Mouse (Mus musculus): ENCODE data around the gene Nrxn1.

Gene Nrxn1

DNA sequence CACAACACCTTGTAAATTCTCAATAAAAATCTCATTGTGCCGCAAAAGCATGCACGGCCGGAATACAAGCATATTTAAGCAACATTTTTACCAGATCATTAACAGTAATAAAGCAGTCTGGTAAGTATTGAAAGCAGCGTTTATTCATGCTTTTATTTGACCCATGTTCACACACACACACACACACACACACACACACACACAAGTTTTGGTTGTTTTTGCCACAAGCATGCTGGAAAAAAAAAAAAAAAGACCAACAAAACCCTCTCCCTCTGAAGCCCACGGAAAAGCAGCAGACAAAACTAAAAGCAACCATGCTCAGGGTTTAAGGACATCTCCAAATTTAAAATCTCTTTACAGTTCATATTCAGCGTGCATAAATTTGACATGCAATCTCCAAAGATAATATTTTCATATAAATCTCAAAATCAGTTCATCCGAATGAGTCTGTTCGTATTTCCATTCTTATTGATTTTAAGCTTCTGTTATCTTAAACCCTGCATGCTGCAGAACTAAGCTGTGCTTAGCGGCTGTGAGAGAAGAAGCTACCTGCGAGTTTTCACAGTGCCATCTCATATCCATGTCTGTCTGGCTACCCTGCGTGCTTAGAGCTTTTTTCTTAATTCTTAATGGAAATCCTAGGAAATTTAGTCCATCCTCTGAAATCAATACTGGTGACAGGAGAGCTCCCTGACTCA, 1005.1 kb downstream of the Nrxn1 start:
- no peak for DNase-seq (ENCODE audit: low spot score)

DNA sequence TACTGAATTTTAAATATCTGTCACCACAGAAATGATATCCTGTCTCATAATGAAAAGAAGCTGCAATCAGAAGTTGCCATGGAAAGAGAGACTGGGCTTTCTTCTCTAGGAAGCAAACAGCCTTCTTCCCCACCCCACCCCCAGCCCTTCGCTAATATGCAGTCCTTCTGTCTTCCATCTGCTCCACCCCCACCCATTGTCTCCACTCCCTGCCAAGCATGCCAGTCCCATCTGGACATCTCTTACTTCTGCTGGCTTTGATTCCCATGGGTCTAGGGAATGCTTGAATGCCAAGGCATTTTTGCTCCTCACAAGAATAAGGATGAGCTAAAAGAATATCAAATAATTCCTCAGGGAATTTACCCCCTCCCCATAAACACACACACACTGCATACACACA, 1006.0 kb downstream of the Nrxn1 start:
- DNase-seq (ENCODE audit: low spot score): no peak

DNA sequence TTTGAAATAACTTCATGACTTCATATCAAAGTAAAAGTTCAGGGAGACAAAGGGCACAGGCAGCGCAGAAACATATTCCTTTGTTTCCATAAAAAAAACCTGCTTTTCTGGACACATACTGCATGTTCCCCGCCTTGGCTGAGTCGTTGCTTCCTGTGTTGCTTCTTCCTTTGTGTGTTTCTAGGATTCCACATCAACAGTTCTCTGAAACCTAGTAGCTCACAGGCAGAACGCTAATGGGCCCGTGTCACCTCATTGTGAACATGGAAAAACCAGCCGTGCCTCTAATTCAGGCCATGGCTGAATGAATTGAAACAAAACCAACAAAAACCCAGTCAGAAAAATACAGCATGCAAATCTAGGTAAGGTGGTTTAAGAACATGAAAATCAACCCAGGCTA, 1013.9 kb downstream of the Nrxn1 start:
- no peak for DNase-seq (ENCODE audit: low spot score)

DNA sequence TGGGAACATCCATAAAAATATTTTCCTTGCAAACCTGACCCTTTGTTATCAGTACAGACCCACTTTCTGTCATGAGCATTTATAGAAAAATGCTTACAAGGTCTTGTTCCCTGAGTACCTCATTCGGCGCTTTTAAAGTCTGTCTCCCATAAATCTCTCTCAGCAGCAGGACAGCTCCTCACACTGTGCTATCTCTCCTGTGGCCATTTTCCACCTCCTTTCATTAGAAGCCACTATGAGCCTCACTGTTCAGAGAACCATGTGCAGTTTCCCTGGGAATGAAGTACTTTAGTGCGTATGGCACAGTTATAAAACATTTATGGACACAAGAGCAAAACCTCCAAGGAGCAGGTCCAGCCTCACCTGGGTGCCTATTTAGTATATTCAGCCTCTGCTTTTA, 1014.4 kb downstream of the Nrxn1 start:
- DNase-seq (ENCODE audit: low spot score): no peak

DNA sequence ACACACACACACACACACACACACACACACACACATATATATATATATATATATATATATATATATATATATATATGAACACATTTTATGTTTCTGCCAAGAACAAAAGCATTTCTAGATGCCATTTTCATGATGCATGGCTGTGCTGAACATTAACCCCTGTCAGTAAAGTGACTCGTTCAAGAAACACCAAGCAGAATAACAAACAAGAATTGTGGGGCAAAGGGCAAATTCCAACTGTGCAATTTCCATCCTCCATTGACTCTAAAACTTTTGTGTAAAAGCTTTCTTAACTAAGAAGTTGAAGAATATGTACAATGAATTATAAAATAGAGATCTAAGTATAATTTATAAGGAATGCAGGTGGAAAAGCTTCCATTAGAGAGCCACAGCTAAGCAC, 1030.0 kb downstream of the Nrxn1 start:
- no peak for DNase-seq (ENCODE audit: low spot score)

DNA sequence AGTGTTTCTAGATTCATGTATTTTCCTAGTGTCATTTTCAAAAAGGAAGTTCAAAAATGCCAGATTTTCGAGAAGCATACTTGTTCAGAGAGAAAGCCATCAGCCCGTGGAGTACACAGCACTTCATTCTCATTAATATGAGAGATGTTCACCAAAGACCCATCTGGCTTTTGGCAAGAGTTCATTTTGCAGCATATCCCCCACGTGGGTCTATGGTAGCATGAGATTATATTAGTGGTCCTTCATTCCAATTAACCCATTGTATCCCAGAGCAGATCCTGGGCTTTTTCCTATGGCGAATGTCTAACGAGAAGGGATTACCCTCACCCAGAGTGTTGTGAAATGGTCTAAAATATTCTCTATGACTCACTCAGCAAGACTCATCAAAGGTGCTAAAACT, 1032.0 kb downstream of the Nrxn1 start:
- no peak for DNase-seq (ENCODE audit: low spot score)

DNA sequence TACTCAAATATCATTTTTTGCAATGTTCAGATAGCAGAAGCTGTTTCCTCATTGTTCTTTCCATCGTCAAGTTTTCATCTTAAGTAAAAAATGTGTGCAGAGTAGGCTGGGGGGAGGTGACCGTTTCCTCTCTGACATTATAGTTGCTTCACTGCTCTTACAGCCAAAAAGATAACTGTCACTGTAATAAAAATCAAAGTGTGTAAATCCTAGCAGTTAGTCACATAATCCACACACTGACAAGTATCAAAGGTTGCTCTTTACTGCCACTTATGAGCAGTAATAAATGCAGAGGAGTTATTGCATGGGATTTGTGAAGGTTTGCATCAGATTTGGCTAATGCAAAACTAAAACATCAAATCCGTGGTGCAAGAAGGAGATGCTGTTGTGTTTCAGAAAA, 1032.7 kb downstream of the Nrxn1 start:
- no peak for DNase-seq (ENCODE audit: low spot score)

DNA sequence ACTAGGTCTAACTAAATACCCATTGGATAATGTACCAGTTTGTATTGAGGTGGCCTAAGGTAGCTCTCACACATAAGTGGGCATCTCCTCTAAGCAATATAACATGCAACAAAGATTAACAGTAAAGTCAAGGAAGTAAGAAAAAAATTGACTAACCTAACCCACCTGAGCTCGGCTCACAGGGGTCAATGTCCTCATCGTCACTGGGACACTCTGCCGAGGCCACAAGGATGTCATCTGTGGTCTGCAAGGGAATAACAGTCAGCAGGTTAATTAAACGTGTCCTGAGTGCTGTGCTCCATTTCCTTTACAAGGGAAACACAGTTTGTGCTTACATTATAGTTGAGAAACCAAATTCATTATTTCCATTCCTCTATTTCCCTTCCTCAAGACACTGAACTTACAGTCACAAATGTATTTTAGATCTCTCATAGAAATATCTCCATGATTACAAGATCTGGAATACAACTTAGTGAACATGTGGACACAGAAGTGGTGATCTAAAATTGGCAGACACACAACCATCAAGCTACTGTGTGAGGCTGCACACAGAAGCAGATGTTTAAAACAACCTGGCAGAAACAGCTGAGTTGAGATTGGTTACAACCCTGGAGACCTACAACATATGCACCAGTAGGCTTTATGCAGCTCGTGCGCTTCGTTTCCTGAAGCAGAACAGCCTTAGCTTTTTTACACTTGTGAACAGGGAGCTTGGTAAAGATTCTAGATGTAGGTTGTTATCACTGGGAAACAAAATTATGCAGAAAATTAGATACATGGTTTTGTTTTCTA, 1033.4 kb downstream of the Nrxn1 start:
- no peak for DNase-seq (ENCODE audit: low spot score)

DNA sequence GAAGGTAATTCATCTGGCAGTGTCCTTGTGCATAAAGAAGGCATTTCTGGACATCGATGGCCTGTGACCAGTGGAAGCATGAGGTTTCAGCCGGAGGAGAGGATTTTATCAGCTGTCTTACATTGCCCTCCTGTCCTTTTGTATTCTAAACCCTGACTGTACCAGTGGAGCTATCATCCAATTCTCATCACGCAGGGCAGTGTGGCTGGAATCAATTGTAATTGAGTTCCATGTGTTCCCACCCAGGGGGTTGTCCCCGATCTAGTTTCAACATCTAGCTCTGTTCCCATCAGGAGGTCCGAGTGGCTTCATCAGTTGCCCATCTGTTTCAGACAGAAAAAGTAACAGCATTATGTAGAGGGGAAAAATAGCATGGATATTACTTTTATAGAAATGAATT, 1038.6 kb downstream of the Nrxn1 start:
- no peak for DNase-seq (ENCODE audit: low spot score)

DNA sequence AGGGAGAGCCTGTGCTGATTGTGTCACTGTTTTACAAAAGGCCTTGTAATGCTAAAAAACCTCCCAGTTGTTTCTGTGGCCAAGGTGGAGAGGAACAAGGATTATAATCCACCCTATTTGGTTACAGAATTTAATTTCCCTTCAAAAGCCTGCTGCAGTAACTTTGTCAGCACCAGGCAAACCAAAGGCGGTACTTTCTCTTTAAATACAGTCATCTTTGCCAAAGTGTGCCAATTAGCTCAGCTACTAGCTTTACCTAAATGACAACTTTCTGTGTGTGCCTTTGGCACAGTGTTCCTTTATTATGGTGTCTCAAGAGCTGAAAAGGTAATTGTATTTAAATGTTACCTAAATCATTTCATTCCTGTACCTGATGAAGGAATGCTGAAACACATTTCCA, 1053.6 kb downstream of the Nrxn1 start:
- no peak for DNase-seq (ENCODE audit: low spot score)

DNA sequence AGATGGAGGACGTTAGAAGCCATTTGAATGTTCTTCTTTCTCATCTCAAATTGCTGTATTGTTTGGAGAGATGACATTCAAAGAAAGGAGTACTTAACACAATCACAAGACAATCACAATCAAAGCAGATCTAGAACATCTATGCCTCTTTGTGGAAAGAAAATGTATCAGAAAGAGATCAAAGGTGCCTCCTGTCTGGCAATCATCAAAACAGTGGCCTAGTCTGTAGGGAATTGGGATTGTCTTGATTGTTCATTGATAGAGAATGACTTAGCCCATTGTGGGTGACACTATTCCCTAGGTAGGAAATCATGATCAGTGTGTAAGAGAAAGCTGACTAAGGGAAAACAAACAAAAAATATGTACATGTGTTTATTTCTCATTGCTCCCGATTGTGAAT, 1060.5 kb downstream of the Nrxn1 start:
- no peak for DNase-seq (ENCODE audit: low spot score)

DNA sequence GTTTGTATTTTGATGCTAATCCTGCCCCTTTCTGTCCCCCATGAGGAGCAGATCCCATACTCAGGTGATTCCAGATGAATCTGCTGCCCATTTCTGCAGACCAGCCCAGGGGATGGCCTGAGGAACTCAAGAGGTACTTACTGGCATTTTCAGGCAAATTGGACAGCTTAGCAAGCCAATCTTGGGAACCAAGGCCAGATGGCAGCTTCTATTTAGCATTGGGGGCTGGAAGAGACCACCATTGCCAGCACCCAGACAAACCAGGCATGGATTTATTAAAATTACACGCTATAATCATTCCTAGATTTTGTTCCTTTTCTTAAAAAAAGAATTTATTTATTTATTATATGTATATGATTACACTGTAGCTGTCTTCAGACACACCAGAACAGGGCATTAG, 1076.2 kb downstream of the Nrxn1 start:
- no peak for DNase-seq (ENCODE audit: low spot score)

DNA sequence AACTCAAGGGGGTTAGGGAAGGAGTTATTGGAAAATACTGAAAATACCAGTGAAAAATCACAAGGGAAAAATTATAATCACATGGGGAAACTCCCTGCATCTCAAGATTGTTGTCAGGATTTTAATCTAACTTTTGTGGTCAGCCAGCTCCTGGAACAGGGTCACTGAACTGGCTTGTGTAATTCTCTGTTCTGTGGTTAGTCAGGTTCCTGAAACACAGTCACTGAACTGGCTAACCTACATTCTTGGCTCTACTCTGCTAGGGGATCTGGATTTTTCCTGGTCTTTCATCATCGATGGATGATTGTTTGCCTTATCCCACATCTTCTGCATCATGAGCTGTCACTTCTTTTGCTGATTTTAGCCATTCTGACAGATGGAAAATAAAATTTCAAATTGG, 1081.1 kb downstream of the Nrxn1 start:
- DNase-seq (ENCODE audit: low spot score): no peak

DNA sequence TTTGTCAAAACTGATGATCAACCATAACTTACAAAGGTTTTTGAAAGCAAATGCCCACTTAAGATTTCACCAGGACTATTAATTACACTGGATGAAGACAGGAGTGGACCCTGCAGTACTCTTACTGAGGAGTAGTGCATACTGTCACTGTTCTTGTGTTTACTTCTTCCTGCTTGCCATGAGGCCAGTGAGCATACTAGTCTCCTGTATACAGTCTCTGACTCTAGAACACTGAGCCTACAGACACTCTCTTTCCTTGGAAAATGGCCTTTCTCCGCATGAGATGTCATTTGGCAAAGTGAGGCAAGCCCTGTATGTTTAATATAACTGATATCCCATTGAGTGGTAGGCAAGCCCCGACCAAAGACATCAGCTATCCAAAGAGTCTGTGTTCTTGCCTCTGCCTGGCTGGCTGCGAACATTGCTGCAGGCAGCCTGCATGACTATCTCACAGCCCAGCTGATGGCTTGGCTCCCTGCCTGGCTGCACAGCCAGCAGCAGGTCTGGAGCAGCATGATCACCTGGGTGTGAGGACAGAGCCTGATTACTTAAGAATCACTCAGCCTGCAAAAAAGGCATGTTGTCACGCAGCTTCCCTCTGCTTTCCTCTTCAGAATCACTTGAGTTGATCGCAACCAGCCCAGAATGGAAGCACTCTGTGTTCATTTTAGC, 1085.3 kb downstream of the Nrxn1 start:
- no peak for DNase-seq (ENCODE audit: low spot score)

DNA sequence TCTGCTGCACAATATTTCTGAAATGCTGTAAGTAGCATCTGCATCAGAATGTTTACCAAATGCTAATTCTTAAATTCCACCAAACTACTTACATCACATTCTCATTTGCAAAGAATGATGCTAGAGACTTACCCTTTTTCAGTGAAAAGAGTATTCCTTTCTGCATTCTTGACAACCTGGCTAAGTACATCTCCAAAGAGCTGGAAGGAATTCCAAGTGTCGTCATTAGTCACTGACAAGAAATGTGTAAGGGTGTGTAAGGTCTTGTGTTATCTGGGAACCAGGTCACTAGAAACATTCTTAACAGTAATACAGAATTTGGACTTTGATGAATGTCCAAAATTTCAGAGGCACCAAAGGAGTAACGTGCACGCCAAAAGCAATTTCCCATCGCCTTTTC, 1102.2 kb downstream of the Nrxn1 start:
- DNase-seq (ENCODE audit: low spot score): no peak
